Mouse (Mus musculus): ENCODE measurements around the gene Zfand2b.
A peak's percentile ranks its signal among the peaks of the same experiment; 100 is the strongest.

Gene Zfand2b

DNA sequence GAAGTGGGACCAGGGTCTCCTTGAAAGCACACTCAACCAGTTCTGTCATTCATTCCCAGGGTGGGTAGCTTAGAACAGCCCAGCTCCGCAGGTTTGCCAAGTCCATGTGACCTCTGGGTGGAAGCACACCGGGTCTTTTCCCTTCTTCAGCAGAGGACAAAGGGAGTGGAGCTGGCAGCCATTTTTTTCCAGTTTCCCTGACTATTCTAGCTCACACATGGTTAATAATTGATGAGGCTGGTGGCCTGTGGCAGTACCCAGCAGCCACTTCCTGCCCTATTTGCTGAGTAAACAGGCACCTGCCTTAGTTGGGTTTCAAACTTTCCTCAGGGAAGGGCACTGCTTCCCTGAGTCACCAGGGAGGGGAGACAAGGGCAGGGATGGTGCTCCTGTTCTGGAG, 46.0 kb downstream of the Zfand2b start:
- DNase-seq (ENCODE audit: low spot score) = no peak

GRCm38 (mm10) chr1:75214886-75215285, 46.4 kb downstream of the Zfand2b start:
- no peak for DNase-seq (ENCODE audit: low spot score)

DNA sequence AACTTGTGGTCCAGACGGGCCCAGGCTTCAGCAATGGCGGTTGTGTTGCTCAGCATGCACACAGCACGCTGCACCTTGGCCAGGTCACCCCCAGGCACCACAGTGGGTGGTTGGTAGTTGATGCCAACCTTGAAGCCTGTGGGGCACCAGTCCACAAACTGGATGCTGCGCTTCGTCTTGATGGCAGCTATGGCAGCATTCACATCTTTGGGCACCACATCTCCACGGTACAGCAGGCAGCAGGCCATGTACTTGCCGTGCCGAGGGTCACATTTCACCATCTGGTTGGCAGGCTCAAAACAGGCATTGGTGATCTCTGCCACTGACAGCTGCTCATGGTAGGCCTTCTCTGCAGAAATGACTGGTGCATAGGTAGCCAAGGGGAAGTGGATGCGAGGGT, 47.3 kb downstream of the Zfand2b start:
- no peak for DNase-seq (ENCODE audit: low spot score)

DNA sequence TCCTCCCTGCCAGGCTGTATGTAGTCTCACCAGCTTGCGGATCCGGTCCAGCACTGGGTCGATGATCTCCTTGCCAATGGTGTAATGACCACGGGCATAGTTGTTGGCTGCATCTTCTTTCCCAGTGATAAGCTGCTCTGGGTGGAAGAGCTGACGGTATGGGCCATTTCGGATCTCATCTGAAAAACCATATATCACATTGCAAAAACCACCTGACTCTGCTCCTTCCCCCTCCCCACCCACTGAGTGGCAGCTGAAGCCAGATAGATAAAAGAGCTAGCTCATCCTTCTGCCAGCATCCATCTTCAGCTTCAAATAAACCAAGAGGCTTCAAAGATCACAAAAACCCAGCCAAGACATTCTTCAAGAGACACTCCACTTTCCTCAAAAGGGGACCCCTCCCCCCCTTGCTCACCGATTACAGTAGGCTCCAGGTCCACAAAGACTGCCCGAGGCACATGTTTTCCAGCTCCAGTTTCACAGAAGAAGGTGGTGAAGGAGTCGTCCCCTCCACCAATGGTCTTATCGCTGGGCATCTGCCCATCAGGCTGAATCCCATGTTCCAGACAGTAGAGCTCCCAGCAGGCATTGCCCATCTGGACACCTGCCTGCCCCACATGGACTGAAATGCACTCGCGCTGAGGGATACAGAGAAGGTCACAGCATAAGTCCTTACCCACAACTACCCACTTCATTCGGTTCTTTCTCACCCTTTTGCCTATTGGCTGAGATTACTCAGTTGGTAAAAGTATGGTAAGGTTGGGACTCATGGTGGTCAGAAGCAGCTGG, 48.5 kb downstream of the Zfand2b start:
- DNase-seq (ENCODE audit: low spot score) = no peak

- DNase-seq (ENCODE audit: low spot score) = no peak
Measured at GRCm38 (mm10) chr1:75217893-75218226, 49.4 kb downstream of the Zfand2b start.

DNA sequence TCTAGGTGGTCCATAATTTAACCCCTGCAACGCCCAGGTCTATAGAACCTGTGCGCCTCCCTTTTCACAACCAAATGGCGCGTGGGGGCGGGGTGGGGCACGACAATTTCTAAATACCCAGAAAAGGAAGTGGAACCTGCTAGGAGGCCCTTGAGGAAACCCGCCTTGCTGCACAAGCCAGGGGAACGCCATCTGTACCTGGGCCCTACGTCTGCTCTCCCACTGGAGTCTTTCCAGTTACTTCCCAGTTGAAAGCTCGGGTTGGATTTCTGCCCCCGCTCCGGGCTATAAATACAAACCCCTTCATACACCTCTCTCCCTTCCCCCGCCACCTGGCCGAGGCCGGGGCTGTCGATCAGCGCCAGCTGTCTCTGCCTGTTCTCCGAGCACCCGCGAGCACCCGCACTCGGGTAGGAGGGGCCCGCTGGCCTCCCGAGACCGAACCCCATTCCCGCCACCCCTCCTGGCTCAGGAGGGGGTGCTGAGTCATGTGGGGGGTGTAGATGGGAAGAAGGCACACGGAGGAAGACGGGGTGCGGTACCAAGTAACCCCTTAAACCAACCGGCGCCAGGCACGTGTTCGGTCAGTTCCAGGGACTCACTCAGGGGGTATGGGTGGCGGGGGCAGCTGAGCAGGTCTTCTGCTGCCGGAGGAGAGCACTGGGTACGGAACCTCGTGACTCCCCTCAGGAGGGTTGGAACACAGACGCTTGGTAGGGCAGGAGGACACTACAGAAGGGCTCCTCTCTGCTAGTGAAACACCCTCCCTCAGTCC, 50.0 kb downstream of the Zfand2b start:
- DNase-seq (ENCODE audit: low spot score) = peak; percentile 38

DNA sequence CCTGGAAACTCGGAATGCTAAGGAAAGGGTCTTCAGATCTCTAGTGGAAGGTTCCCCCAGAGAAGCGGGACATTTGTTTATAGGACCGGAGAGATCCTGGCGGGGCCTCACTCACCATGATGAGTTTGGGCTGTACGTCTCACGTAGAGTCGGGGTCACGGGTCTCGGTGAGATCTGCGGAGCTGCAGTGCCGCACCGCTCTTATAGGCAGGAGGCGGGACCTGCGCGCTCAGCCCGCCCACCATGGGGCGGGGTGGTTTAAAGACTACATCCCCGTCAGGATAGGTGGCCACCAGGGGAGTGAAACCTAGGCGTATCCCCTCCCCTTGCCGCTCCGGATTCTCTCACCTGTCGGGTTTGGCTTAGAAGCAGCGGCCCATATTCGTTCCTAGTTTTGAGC, 50.6 kb downstream of the Zfand2b start:
- DNase-seq (ENCODE audit: low spot score) = peak; percentile 87

- no peak for DNase-seq (ENCODE audit: low spot score)
Measured at GRCm38 (mm10) chr1:75219531-75219930, 51.1 kb downstream of the Zfand2b start, which contains the start of gene Tuba4a. Tuba4a (minus strand) TSS chr1:75219865.

Measured in layer of hippocampus, adult 9-10 months (tissue).